Mouse (Mus musculus) kidney, embryonic 14.5 days (tissue): ENCODE measurements at regions not wholly inside any gene's neighbourhood (a gene's known extent, or its start where the extent isn't known, plus 50 kb on each side); places are given as distances from the start of the nearest gene placed in this dataset.

Experiments
- ATAC-seq: fragments of 200-750 bp; cut with Nextera tagmentation; 2 replicates; pipeline ENCODE4 v1.8.0; 2017; ENCODE audit warnings: moderate number of reproducible peaks, mild to moderate bottlenecking, moderate TSS enrichment, moderate library complexity; ENCODE audit not compliant: low FRiP score, low TSS enrichment
- H3K27ac ChIP-seq: fragments of 300-500 bp; sonication (generic); 2 replicates; pipeline ENCODE4 v1.5.1; 2014; ENCODE audit warnings: low read depth, mild to moderate bottlenecking, low read length, moderate library complexity, mixed read lengths
- H3K27me3 ChIP-seq: fragments of 300-500 bp; sonication (generic); 2 replicates; pipeline ENCODE4 v1.6.1; 2014; ENCODE audit warnings: mild to moderate bottlenecking, low read length; ENCODE audit not compliant: control insufficient read depth, insufficient read depth
- H3K36me3 ChIP-seq: fragments of 300-500 bp; sonication (generic); 2 replicates; pipeline ENCODE4 v1.6.1; 2014; ENCODE audit warnings: low read length, mixed read lengths; ENCODE audit not compliant: control insufficient read depth, insufficient read depth
- H3K4me1 ChIP-seq: fragments of 300-500 bp; sonication (generic); 2 replicates; pipeline ENCODE4 v1.6.1; 2014; ENCODE audit warnings: low read length, mixed read lengths; ENCODE audit not compliant: control insufficient read depth, insufficient read depth
- H3K4me2 ChIP-seq: fragments of 300-500 bp; sonication (generic); replicated peaks from 2 replicates; pipeline ENCODE4 v1.6.1; 2014; ENCODE audit warnings: low read depth, mild to moderate bottlenecking, low read length
- H3K4me3 ChIP-seq: fragments of 300-500 bp; sonication (generic); 2 replicates; pipeline ENCODE4 v1.5.1; 2014; ENCODE audit warnings: mild to moderate bottlenecking, low read length
- H3K9ac ChIP-seq: fragments of 300-500 bp; sonication (generic); 2 replicates; pipeline ENCODE4 v1.6.1; 2014; ENCODE audit warnings: low read depth, mild to moderate bottlenecking, low read length, moderate library complexity
- H3K9me3 ChIP-seq: fragments of 300-500 bp; sonication (generic); 2 replicates; pipeline ENCODE4 v1.6.1; 2016; ENCODE audit warnings: low read length; ENCODE audit not compliant: control insufficient read depth
- WGBS: fragments of 180-500 bp; shearing (Covaris S2); extraction: QIAGEN DNeasy Blood & Tissue Kit; methylation state at CpG from one replicate; pipeline ENCODE4 v1.1.7; 2014; 5-methylcytosine and 5-hydroxymethylcytosine counted together

- Histone ChIP-seq H3K36me3 (no peaks in the 10 kb centered on the region), H3K4me2 (no peak overlapping the region)
These were observed 202.2 kb downstream of the Col12a1 start for GRCm38 (mm10) chr9:79516384-79516783.

GRCm38 (mm10) chr9:79517461-79517860 lies 201.2 kb downstream of the Col12a1 start:
- WGBS = 84% methylated on average over 5 of the region's 5 CpGs
- ATAC-seq = no peak

More at GRCm38 (mm10) chr9:79516384-79516783, 202.2 kb downstream of the Col12a1 start:
- Histone ChIP-seq H3K27me3 (no peaks in the 10 kb centered on the region), H3K9ac (no peak overlapping the region), H3K27ac (no peak overlapping the region), H3K9me3 (no peaks in the 10 kb centered on the region), H3K4me3 (no peak overlapping the region), H3K4me1 (no peaks in the 10 kb centered on the region)
- no peak for ATAC-seq
- 54% methylated on average over 7 of the region's 7 CpGs for WGBS

GRCm38 (mm10) chr9:79518640-79519039 lies 200.0 kb downstream of the Col12a1 start:
- no peak overlapping the region for H3K27ac ChIP-seq
- no peak overlapping the region for H3K9ac ChIP-seq
- WGBS = 84% methylated on average over 1 of the region's 1 CpGs
- H3K27me3 ChIP-seq = no peaks in the 10 kb centered on the region
- H3K4me3 ChIP-seq = no peak overlapping the region
- no peaks in the 10 kb centered on the region for H3K4me1 ChIP-seq
- H3K36me3 ChIP-seq = no peaks in the 10 kb centered on the region
- no peak for ATAC-seq
- H3K9me3 ChIP-seq = no peaks in the 10 kb centered on the region
- no peak overlapping the region for H3K4me2 ChIP-seq

More at GRCm38 (mm10) chr9:79517461-79517860, 201.2 kb downstream of the Col12a1 start:
- H3K4me3 ChIP-seq = no peak overlapping the region
- H3K9me3 ChIP-seq = no peaks in the 10 kb centered on the region
- H3K9ac ChIP-seq = no peak overlapping the region
- H3K27me3 ChIP-seq = no peaks in the 10 kb centered on the region
- H3K27ac ChIP-seq = no peak overlapping the region
- H3K4me2 ChIP-seq = no peak overlapping the region
- H3K4me1 ChIP-seq = no peaks in the 10 kb centered on the region
- H3K36me3 ChIP-seq = no peaks in the 10 kb centered on the region

GRCm38 (mm10) chr9:79520498-79520897 lies 198.1 kb downstream of the Col12a1 start:
- no peak overlapping the region for H3K4me2 ChIP-seq
- H3K27me3 ChIP-seq = no peaks in the 10 kb centered on the region
- no peaks in the 10 kb centered on the region for H3K4me1 ChIP-seq
- 89% methylated on average over 2 of the region's 2 CpGs for WGBS
- H3K9me3 ChIP-seq = no peaks in the 10 kb centered on the region
- no peak overlapping the region for H3K4me3 ChIP-seq
- H3K27ac ChIP-seq = no peak overlapping the region
- H3K9ac ChIP-seq = no peak overlapping the region
- no peaks in the 10 kb centered on the region for H3K36me3 ChIP-seq
- ATAC-seq = no peak

GRCm38 (mm10) chr9:79523054-79523453 lies 195.6 kb downstream of the Col12a1 start:
- Histone ChIP-seq H3K4me3 (no peak overlapping the region), H3K4me1 (peaks cover 4% of the 10 kb centered on the region; the same call in 1 of the 2 replicates), H3K9ac (no peak overlapping the region), H3K9me3 (no peaks in the 10 kb centered on the region), H3K4me2 (no peak overlapping the region), H3K36me3 (no peaks in the 10 kb centered on the region), H3K27ac (no peak overlapping the region), H3K27me3 (no peaks in the 10 kb centered on the region)
- no peak for ATAC-seq
- WGBS = 95% methylated on average over 4 of the region's 4 CpGs

- H3K9ac ChIP-seq = no peak overlapping the region
- H3K4me2 ChIP-seq = no peak overlapping the region
- H3K36me3 ChIP-seq = no peaks in the 10 kb centered on the region
- peaks cover 4% of the 10 kb centered on the region; the same call in 1 of the 2 replicates for H3K4me1 ChIP-seq
- H3K27me3 ChIP-seq = no peaks in the 10 kb centered on the region
- H3K9me3 ChIP-seq = no peaks in the 10 kb centered on the region
- no peak for ATAC-seq
- no peak overlapping the region for H3K27ac ChIP-seq
- H3K4me3 ChIP-seq = no peak overlapping the region
These were observed 193.6 kb downstream of the Col12a1 start for GRCm38 (mm10) chr9:79525000-79525399.

GRCm38 (mm10) chr9:79526390-79526789 lies 192.2 kb downstream of the Col12a1 start:
- Histone ChIP-seq H3K27ac (no peak overlapping the region), H3K9ac (no peak overlapping the region), H3K4me1 (peaks cover 4% of the 10 kb centered on the region; the same call in 1 of the 2 replicates), H3K36me3 (no peaks in the 10 kb centered on the region), H3K4me2 (no peak overlapping the region), H3K27me3 (no peaks in the 10 kb centered on the region), H3K4me3 (no peak overlapping the region), H3K9me3 (no peaks in the 10 kb centered on the region)
- WGBS = 22% methylated on average over 6 of the region's 6 CpGs
- ATAC-seq = peak; percentile 83

GRCm38 (mm10) chr9:79527331-79527730 lies 191.3 kb downstream of the Col12a1 start:
- ATAC-seq = no peak
- no peak overlapping the region for H3K9ac ChIP-seq
- H3K36me3 ChIP-seq = no peaks in the 10 kb centered on the region
- WGBS = 52% methylated on average over 3 of the region's 3 CpGs
- H3K9me3 ChIP-seq = no peaks in the 10 kb centered on the region
- H3K27ac ChIP-seq = no peak overlapping the region
- no peaks in the 10 kb centered on the region for H3K27me3 ChIP-seq
- peaks cover 4% of the 10 kb centered on the region; the same call in 1 of the 2 replicates for H3K4me1 ChIP-seq
- no peak overlapping the region for H3K4me3 ChIP-seq
- H3K4me2 ChIP-seq = no peak overlapping the region
